Comparison of ENCODE assay signal across 32 mouse cellular contexts in the genomic region with DNA sequence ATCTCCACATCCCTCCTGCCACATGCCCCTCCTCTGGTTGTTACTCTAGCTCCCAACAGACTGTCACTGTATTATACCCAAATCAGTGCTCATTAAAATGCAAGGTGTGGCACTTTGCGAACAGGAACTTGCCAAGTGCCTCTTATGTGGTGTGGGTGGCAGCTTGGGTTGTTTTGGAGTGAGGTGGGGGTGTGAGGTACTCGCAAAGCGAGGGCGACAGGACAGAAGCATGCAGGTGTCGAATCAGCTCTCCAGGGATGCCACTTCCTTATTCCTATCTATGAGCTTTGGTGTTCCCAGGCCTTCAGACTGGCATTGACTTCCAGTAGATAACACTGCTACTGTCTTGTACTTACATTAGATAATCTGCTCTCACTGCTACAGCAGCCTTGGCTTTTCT. TPM values are rescaled to one million over a fixed set of nuclear protein-coding genes. Genes with fewer than 3 reads are reported as not detected.
DNase-seq lines count a peak whose midpoint lies in the region; ATAC-seq and TF ChIP-seq lines count a peak whose summit lies in the region.
"Had no signal": no experiment of that assay in that cellular context is flagged by ENCODE, and none has a peak within 500 bp of the region (broad histone marks: within the 10 kb centered on the region; RNA-seq: fewer than 3 reads in every experiment).

No protein-coding gene starts in this region.

- peak; percentile 4; the same call in 1 of the 2 replicates for ATAC-seq in common myeloid progenitor, adult 5-6 weeks (replicated peaks; ENCODE audit: low read depth, poor library complexity, severe bottlenecking)
- ATAC-seq in liver, embryonic 12.5 days, result no peak
- ATAC-seq: forebrain, embryonic 13.5 days had no signal

- no peak for TF ChIP-seq POLR2A in spleen, adult 2 months (IDR thresholded peaks at IDR 0.05; ENCODE audit: low read depth, low read length)
- TF ChIP-seq POLR2A in olfactory bulb, adult 2 months (IDR thresholded peaks at IDR 0.05; ENCODE audit: insufficient read depth, low read depth, low read length), result no peak

- H3K9me3 ChIP-seq in liver, embryonic 12.5 days (replicated peaks), result no peaks in the 10 kb centered on the region
- H3K9me3 ChIP-seq: embryonic facial prominence, embryonic 13.5 days; hindbrain, embryonic 15.5 days; limb, embryonic 15.5 days; liver, embryonic 15.5 days had no signal

- H3K36me3 ChIP-seq in spleen, adult 2 months (ENCODE audit: control insufficient read depth, insufficient read depth, low read length), result no peaks in the 10 kb centered on the region
- no peaks in the 10 kb centered on the region for H3K36me3 ChIP-seq in liver, embryonic 12.5 days
- H3K36me3 ChIP-seq: embryonic facial prominence, embryonic 13.5 days; hindbrain, embryonic 15.5 days; limb, embryonic 15.5 days; liver, embryonic 15.5 days had no signal

- H3K4me3 ChIP-seq in spleen, adult 2 months (ENCODE audit: extremely low read depth, insufficient read depth, insufficient read length), result no peak overlapping the region
- no peak overlapping the region for H3K4me3 ChIP-seq in olfactory bulb, adult 2 months (ENCODE audit: insufficient read depth, low read depth, low read length)
- no peak overlapping the region for H3K4me3 ChIP-seq in liver, embryonic 12.5 days
- H3K4me3 ChIP-seq: embryonic facial prominence, embryonic 13.5 days; erythroblast, embryonic 14.5 days; forebrain, embryonic 13.5 days; hindbrain, embryonic 15.5 days; left cerebral cortex, adult 2 months; limb, embryonic 15.5 days; liver, embryonic 15.5 days had no signal

- TF ChIP-seq CTCF in spleen, adult 2 months (IDR thresholded peaks at IDR 0.05; ENCODE audit: extremely low read depth, insufficient read depth, insufficient read length, insufficient replicate concordance), result no peak
- no peak for TF ChIP-seq CTCF in olfactory bulb, adult 2 months (IDR thresholded peaks at IDR 0.05; ENCODE audit: insufficient read depth, low read depth, low read length)

- no peak overlapping the region for H3K9ac ChIP-seq in liver, embryonic 12.5 days
- H3K9ac ChIP-seq: embryonic facial prominence, embryonic 13.5 days; forebrain, embryonic 13.5 days; hindbrain, embryonic 15.5 days; limb, embryonic 15.5 days; liver, embryonic 15.5 days had no signal

- 18% methylated on average over 5 of the region's 5 CpGs for WGBS in spleen, adult 2 months
- 80% methylated on average over 5 of the region's 5 CpGs for WGBS in olfactory bulb, adult 2 months
- WGBS in liver, embryonic 12.5 days (ENCODE audit: insufficient replicate concordance), result 51% methylated on average over 5 of the region's 5 CpGs

- no peaks in the 10 kb centered on the region for H3K27me3 ChIP-seq in spleen, adult 2 months (ENCODE audit: control insufficient read depth, insufficient read depth, low read length)
- H3K27me3 ChIP-seq in liver, embryonic 12.5 days (replicated peaks), result no peaks in the 10 kb centered on the region
- H3K27me3 ChIP-seq: embryonic facial prominence, embryonic 13.5 days; forebrain, embryonic 13.5 days; hindbrain, embryonic 15.5 days; limb, embryonic 15.5 days; liver, embryonic 15.5 days had no signal

- no peak overlapping the region for H3K4me2 ChIP-seq in liver, embryonic 12.5 days
- H3K4me2 ChIP-seq: embryonic facial prominence, embryonic 13.5 days; forebrain, embryonic 13.5 days; hindbrain, embryonic 15.5 days; limb, embryonic 15.5 days; liver, embryonic 15.5 days; midbrain, embryonic 11.5 days had no signal

- H3K27ac ChIP-seq in spleen, adult 2 months (ENCODE audit: insufficient read depth, low read length), result peak overlapping the region; percentile 56
- peak overlapping the region; percentile 45 for H3K27ac ChIP-seq in olfactory bulb, adult 2 months (ENCODE audit: insufficient read depth, low read depth, low read length)
- no peak overlapping the region for H3K27ac ChIP-seq in liver, embryonic 12.5 days
- H3K27ac ChIP-seq: embryonic facial prominence, embryonic 13.5 days; forebrain, embryonic 13.5 days; hindbrain, embryonic 15.5 days; kidney, postnatal 0 days; left cerebral cortex, adult 2 months; limb, embryonic 15.5 days; liver, embryonic 15.5 days; macrophage had no signal

- peaks cover 15% of the 10 kb centered on the region; the same call in 1 of the 2 replicates for H3K4me1 ChIP-seq in spleen, adult 2 months (ENCODE audit: control insufficient read depth, insufficient read depth, insufficient read length)
- peaks cover 35% of the 10 kb centered on the region for H3K4me1 ChIP-seq in olfactory bulb, adult 2 months (ENCODE audit: control insufficient read depth, insufficient read depth, low read length)
- peaks cover 10% of the 10 kb centered on the region for H3K4me1 ChIP-seq in liver, embryonic 12.5 days
- H3K4me1 ChIP-seq: embryonic facial prominence, embryonic 13.5 days had no signal

- DNase-seq in spleen, adult 2 months (ENCODE audit: low read depth in 1 of 2, low spot score in 2 of 2), result peak in 1 of 2 experiments; percentile 23
- no peak for DNase-seq in spleen, postnatal 4 days (ENCODE audit: low spot score in 2 of 2)
- peak; percentile 31 to 42 for DNase-seq in CD8-positive naive resting alpha-beta T cell, adult 2 months (ENCODE audit: low read depth in 2 of 2, low spot score in 2 of 2)
- DNase-seq in heart, adult 9 months (ENCODE audit: low spot score in 2 of 2), result no peak
- DNase-seq: adrenal gland, postnatal 10 days; cerebellum, adult 2 months; cerebellum, postnatal 25 days; embryo, embryonic 11 days; gastrocnemius, postnatal 14 days; heart, adult 18-20 months; kidney, adult 2 months; layer of hippocampus, adult 9-11 months had no signal

RNA-seq across cellular contexts. Expression of a gene that starts 21.0 kb away (rescaled TPM):
- not detected in 2 replicates for polyA plus RNA-seq in spleen, adult 2 months (2012; rRNA removed)
- not detected in 2 replicates for total RNA-seq in common myeloid progenitor, adult 5-6 weeks (2017)
- not detected in 2 replicates for polyA plus RNA-seq in olfactory bulb, adult 2 months (2012; ENCODE audit: insufficient read depth, insufficient read length, low replicate concordance, missing spikeins)
- not detected in 2 replicates for polyA plus RNA-seq in liver, embryonic 12.5 days (2016; fragmentation: Nextera tagmentation; extraction: Ambion mirVana)
- total RNA-seq: adrenal gland, postnatal 10 days; gastrocnemius, postnatal 14 days; heart, adult 18-20 months; hematopoietic stem cell, adult 5-6 weeks; midbrain, postnatal 0 days; neutrophil, adult 5-6 weeks had no signal
- polyA plus RNA-seq: cerebellum, adult 2 months; embryonic facial prominence, embryonic 13.5 days; erythroblast, embryonic 14.5 days; forebrain, embryonic 13.5 days; heart, embryonic 16.5 days; hindbrain, embryonic 15.5 days; intestine, embryonic 14.5 days; kidney, adult 2 months; kidney, postnatal 0 days; large intestine, adult 2 months; limb, embryonic 15.5 days; liver, embryonic 15.5 days; lung, embryonic 16.5 days; macrophage; midbrain, embryonic 11.5 days; midbrain, postnatal 0 days had no signal

Comparison
In these comparisons a context has a peak if more than half of its experiments do, and no peak if none do; other contexts are left out.
1. DNase-seq: peak in CD8-positive naive resting alpha-beta T cell, adult 2 months (2 of 2); none in spleen, postnatal 4 days (0 of 2) and heart, adult 9 months (0 of 2).